Mouse (Mus musculus) olfactory bulb, adult 2 months (tissue): Measurements from ENCODE around the gene E330021D16Rik.

Experiments
- CTCF ChIP-seq: fragments of 200-500 bp; IDR thresholded peaks from 2 replicates; pipeline ENCODE4 v1.5.1; 2012; ENCODE audit warnings: low read depth, mild to moderate bottlenecking, low read length, moderate library complexity; ENCODE audit not compliant: insufficient read depth
- POLR2A ChIP-seq: fragments of 200-500 bp; IDR thresholded peaks from 2 replicates; pipeline ENCODE4 v1.6.1; 2012; ENCODE audit warnings: mild to moderate bottlenecking, low read depth, low read length, moderate library complexity; ENCODE audit not compliant: insufficient read depth

DNA sequence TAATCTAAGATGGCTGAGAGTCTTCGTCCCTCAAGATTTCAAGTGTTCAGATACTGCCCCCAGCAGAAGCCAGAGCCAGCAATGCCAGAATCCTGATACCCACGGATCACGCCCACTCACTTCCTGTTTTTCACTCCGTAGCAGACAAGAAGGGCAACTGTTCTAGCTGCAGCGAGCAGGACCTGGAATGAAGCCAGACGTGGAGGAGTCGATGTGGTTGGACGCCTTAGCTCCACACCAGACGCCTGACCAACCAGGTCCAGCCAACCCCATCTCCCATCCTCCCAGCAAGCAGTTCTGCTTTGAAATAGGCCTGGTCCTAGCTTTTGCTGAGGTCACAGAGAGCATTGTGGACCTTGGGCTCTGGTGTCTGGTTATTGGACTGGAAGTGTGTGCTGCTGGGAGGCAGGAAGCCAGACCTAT, 33.9 kb upstream of the E330021D16Rik start:
- TF ChIP-seq POLR2A, result no peak
- TF ChIP-seq CTCF, result no peak
